Mouse (Mus musculus) MEL (cell line): ENCODE results near the gene Adam19. TPM values are rescaled to one million over a fixed set of nuclear protein-coding genes. Genes with fewer than 3 reads are reported as not detected.

Experiments
- DNase-seq: peaks from one replicate; pipeline ENCODE4 v3.0.0; 2011; ENCODE audit warnings: low read depth, low spot score
- H3K27ac ChIP-seq: 2 replicates; pipeline ENCODE4 v1.5.1; 2012; ENCODE audit warnings: low read depth, mild to moderate bottlenecking, control low read depth, low read length, moderate library complexity; ENCODE audit not compliant: control insufficient read depth
- H3K27me3 ChIP-seq, 2 experiments: fragments of 150-350 bp in 1 of 2; sonication (generic) in 1 of 2; 2 replicates each; pipeline ENCODE4 v1.6.1; 2012; ENCODE audit warnings: low read length in 2 of 2, mild to moderate bottlenecking in 2 of 2, improper control_type of control experiment in 1 of 2, moderate library complexity in 1 of 2; ENCODE audit not compliant: insufficient read depth in 2 of 2, control insufficient read depth in 1 of 2
- H3K36me3 ChIP-seq, 2 experiments: 2 replicates each; pipeline ENCODE4 v1.6.1; 2012 to 2014; ENCODE audit warnings: low read length in 2 of 2, improper control_type of control experiment in 1 of 2, inconsistent platforms in 1 of 2, mild to moderate bottlenecking in 1 of 2; ENCODE audit not compliant: insufficient read depth in 2 of 2, control insufficient read depth in 1 of 2
- H3K4me1 ChIP-seq, 2 experiments: fragments of 150-350 bp in 1 of 2; sonication (generic) in 1 of 2; 2 replicates each; pipeline ENCODE4 v1.6.1; 2012; ENCODE audit warnings: low read length in 2 of 2, improper control_type of control experiment in 1 of 2, mild to moderate bottlenecking in 1 of 2; ENCODE audit not compliant: insufficient read depth in 2 of 2, control insufficient read depth in 1 of 2
- H3K4me3 ChIP-seq, 2 experiments: fragments of 150-350 bp in 1 of 2; sonication (generic) in 1 of 2; 2 replicates each; pipeline ENCODE4 v1.5.1; 2012; ENCODE audit warnings: low read depth in 2 of 2, low read length in 2 of 2, mild to moderate bottlenecking in 2 of 2, moderate library complexity in 2 of 2, control low read depth in 1 of 2, improper control_type of control experiment in 1 of 2; ENCODE audit not compliant: control insufficient read depth in 1 of 2, insufficient read depth in 1 of 2
- H3K79me2 ChIP-seq: 2 replicates; pipeline ENCODE4 v1.6.1; 2012; ENCODE audit warnings: mild to moderate bottlenecking, low read length, moderate library complexity; ENCODE audit not compliant: control insufficient read depth, poor library complexity, insufficient read depth
- H3K9ac ChIP-seq: 2 replicates; pipeline ENCODE4 v1.6.1; 2012; ENCODE audit warnings: low read depth, mild to moderate bottlenecking, control low read depth, low read length, moderate library complexity; ENCODE audit not compliant: control insufficient read depth, poor library complexity, severe bottlenecking
- H3K9me3 ChIP-seq: fragments of 150-350 bp; sonication (generic); replicated peaks from 2 replicates; pipeline ENCODE4 v1.6.1; 2012; ENCODE audit warnings: mild to moderate bottlenecking, low read length, improper control_type of control experiment, moderate library complexity; ENCODE audit not compliant: insufficient read depth
- BHLHE40 ChIP-seq: IDR thresholded peaks from 2 replicates; pipeline ENCODE4 v1.6.1; 2012; ENCODE audit warnings: low read depth, mild to moderate bottlenecking, inconsistent platforms, low read length, improper control_type of control experiment, borderline replicate concordance
- CHD1 ChIP-seq: IDR thresholded peaks from 2 replicates; pipeline ENCODE4 v1.6.1; 2012; ENCODE audit warnings: low read depth, mild to moderate bottlenecking, inconsistent platforms, low read length, improper control_type of control experiment
- CTCF ChIP-seq, 3 experiments: IDR thresholded peaks in 2 of 3; conservative IDR thresholded peaks in 1 of 3; 2 replicates each; pipeline ENCODE4 v1.5.1; 2011 to 2012; ENCODE audit warnings: low read length in 3 of 3, low read depth in 2 of 3, mild to moderate bottlenecking in 2 of 3, improper control_type of control experiment in 1 of 3, inconsistent platforms in 1 of 3, mixed read lengths in 1 of 3, moderate library complexity in 1 of 3; ENCODE audit not compliant: control insufficient read depth in 1 of 3, insufficient read depth in 1 of 3, poor library complexity in 1 of 3, severe bottlenecking in 1 of 3
- E2F4 ChIP-seq: IDR thresholded peaks from 2 replicates; pipeline ENCODE4 v1.6.1; 2011; ENCODE audit warnings: low read depth, low read length, improper control_type of control experiment, borderline replicate concordance
- EP300 ChIP-seq, 2 experiments: IDR thresholded peaks; 2 replicates each; pipeline ENCODE4 v1.6.1; 2011; ENCODE audit warnings: improper control_type of control experiment in 2 of 2, low read length in 2 of 2, low read depth in 1 of 2, mild to moderate bottlenecking in 1 of 2
- ETS1 ChIP-seq: IDR thresholded peaks from 2 replicates; pipeline ENCODE4 v1.6.1; 2012; ENCODE audit warnings: low read depth, mild to moderate bottlenecking, inconsistent platforms, low read length, improper control_type of control experiment, moderate library complexity
- GABPA ChIP-seq: IDR thresholded peaks from 2 replicates; pipeline ENCODE4 v1.6.1; 2012; ENCODE audit warnings: low read depth, mild to moderate bottlenecking, inconsistent platforms, low read length, improper control_type of control experiment, moderate library complexity
- GATA1 ChIP-seq: IDR thresholded peaks from 2 replicates; pipeline ENCODE4 v1.6.1; 2011; ENCODE audit warnings: low read depth, low read length, improper control_type of control experiment
- HCFC1 ChIP-seq: IDR thresholded peaks from 2 replicates; pipeline ENCODE4 v1.6.1; 2012; ENCODE audit warnings: low read depth, mild to moderate bottlenecking, inconsistent platforms, low read length, improper control_type of control experiment, moderate library complexity
- JUND ChIP-seq: IDR thresholded peaks from 2 replicates; pipeline ENCODE4 v1.6.1; 2011; ENCODE audit warnings: low read depth, mild to moderate bottlenecking, improper control_type of control experiment, low read length
- KAT2A ChIP-seq: conservative IDR thresholded peaks from 2 replicates; pipeline ENCODE4 v1.6.1; 2012; ENCODE audit warnings: low read depth, low read length, improper control_type of control experiment, inconsistent platforms
- MAFK ChIP-seq: IDR thresholded peaks from 2 replicates; pipeline ENCODE4 v1.6.1; 2011; ENCODE audit warnings: low read depth, mild to moderate bottlenecking, low read length, improper control_type of control experiment, borderline replicate concordance
- MAZ ChIP-seq: IDR thresholded peaks from 2 replicates; pipeline ENCODE4 v1.6.1; 2012; ENCODE audit warnings: low read depth, mild to moderate bottlenecking, inconsistent platforms, low read length, improper control_type of control experiment
- MYB ChIP-seq: IDR thresholded peaks from 2 replicates; pipeline ENCODE4 v1.6.1; 2011; ENCODE audit warnings: mild to moderate bottlenecking, low read depth, low read length, improper control_type of control experiment
- MYC ChIP-seq: IDR thresholded peaks from 2 replicates; pipeline ENCODE4 v1.6.1; 2011; ENCODE audit warnings: low read depth, mild to moderate bottlenecking, low read length, improper control_type of control experiment, moderate library complexity
- NELFE ChIP-seq: IDR thresholded peaks from 2 replicates; pipeline ENCODE4 v1.6.1; 2011; ENCODE audit warnings: low read depth, low read length, improper control_type of control experiment
- NRF1 ChIP-seq: IDR thresholded peaks from 2 replicates; pipeline ENCODE4 v1.6.1; 2014; ENCODE audit warnings: low read depth, mild to moderate bottlenecking, inconsistent platforms, low read length, improper control_type of control experiment, moderate library complexity; ENCODE audit not compliant: poor library complexity, insufficient read depth, severe bottlenecking
- POLR2A ChIP-seq, 2 experiments: IDR thresholded peaks; 2 replicates each; pipeline ENCODE4 v1.6.1; 2011 to 2012; ENCODE audit warnings: low read length in 2 of 2, mild to moderate bottlenecking in 2 of 2, control low read depth in 1 of 2, improper control_type of control experiment in 1 of 2, low read depth in 1 of 2, moderate library complexity in 1 of 2; ENCODE audit not compliant: control insufficient read depth in 1 of 2, insufficient read depth in 1 of 2, poor library complexity in 1 of 2
- POLR2AphosphoS2 ChIP-seq: IDR thresholded peaks from 2 replicates; pipeline ENCODE4 v1.6.1; 2011; ENCODE audit warnings: low read length, improper control_type of control experiment
- POLR2AphosphoS5 ChIP-seq: IDR thresholded peaks from 2 replicates; pipeline ENCODE4 v1.6.1; 2012; ENCODE audit warnings: low read depth, borderline replicate concordance, mild to moderate bottlenecking, inconsistent platforms, low read length, moderate library complexity, mixed read lengths
- SIN3A ChIP-seq: IDR thresholded peaks from 2 replicates; pipeline ENCODE4 v1.6.1; 2012; ENCODE audit warnings: low read length, improper control_type of control experiment, inconsistent platforms
- SMC3 ChIP-seq: IDR thresholded peaks from 2 replicates; pipeline ENCODE4 v1.6.1; 2011; ENCODE audit warnings: low read depth, low read length, improper control_type of control experiment
- TAL1 ChIP-seq: IDR thresholded peaks from 2 replicates; pipeline ENCODE4 v1.6.1; 2012; ENCODE audit warnings: mild to moderate bottlenecking, inconsistent platforms, low read length, moderate library complexity, mixed read lengths
- TCF12 ChIP-seq: IDR thresholded peaks from 2 replicates; pipeline ENCODE4 v1.6.1; 2014; ENCODE audit warnings: low read depth, mild to moderate bottlenecking, inconsistent platforms, low read length, improper control_type of control experiment, moderate library complexity
- USF1 ChIP-seq: IDR thresholded peaks from 2 replicates; pipeline ENCODE4 v1.6.1; 2014; ENCODE audit warnings: low read depth, mild to moderate bottlenecking, inconsistent platforms, low read length, improper control_type of control experiment, moderate library complexity
- polyA plus RNA-seq, 2 experiments: library from polyadenylated mRNA; stranded (reverse) in 1 of 2; unstranded in 1 of 2; fragments of >175 nt in 1 of 2; fragments of >200 nt in 1 of 2; gene quantifications; 2 replicates each; pipeline versions ENCODE4 v1.2.1 to v1.2.4; 2012; ENCODE audit warnings: low replicate concordance in 2 of 2, low read depth in 1 of 2; ENCODE audit not compliant: insufficient read length in 2 of 2, insufficient read depth in 1 of 2, missing spikeins in 1 of 2
- total RNA-seq: library from RNA; depleted of rRNA; stranded (reverse); fragments of 300-350 nt; gene quantifications from 2 replicates; pipeline ENCODE4 v1.2.3, GENCODE M21; 2012

Gene Adam19
- total and polyA plus RNA-seq, 3 experiments = 0.12 to 0.19 TPM; not detected in 1

DNA sequence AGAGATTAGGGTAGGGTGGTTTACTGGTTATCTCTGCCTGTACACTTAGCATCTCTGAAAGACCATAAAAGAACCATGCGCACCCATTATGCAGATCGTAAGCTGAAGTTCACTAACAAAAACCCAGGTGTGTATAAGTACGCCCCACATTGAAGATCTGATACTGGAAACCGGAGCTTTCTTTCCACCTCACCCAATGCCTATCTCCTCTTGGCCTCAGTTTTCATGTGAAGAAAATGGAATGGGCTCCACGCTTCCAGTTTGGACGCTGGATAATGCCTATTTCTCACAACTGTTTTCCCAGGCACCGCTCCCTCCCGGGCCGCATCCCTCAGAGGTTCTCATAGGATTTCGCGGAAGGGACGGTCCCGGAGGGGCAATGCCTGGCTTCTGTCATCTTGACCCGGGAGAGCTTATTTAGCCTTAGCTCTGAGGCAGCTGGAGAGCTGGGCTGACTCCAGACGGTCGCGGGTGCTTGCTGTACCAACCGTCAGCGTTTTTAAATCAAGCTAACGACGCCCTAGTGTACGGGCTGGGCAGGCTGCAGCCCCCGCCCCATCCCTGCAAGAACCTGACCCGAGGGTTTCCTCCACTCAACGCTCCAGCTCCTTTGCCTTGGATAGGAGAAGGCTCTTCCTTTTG, 1.1 kb downstream of the Adam19 start:
- H3K4me3 ChIP-seq = no peak overlapping the region
- no peak for DNase-seq

DNA sequence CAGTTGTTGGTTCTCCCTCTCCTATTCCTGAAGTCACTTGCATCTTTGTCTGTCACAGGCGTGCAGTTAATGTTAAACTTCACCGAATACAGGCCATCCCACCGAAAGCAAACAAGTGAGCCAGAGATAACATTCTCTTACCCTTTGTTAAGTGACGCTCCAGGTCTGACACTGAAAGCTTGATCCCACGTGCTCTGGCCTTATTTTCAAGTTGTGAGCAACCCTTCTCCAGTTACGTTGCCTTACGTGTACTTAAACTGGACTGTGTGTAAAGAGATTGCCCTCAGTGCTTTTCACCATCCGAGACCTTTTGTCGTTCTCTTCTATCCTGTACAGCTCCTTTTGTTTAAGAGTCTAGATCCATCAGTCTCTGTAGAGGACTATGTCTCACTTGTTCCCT, 2.2 kb downstream of the Adam19 start:
- Histone ChIP-seq H3K9me3 (no peaks in the 10 kb centered on the region), H3K4me3 (no peak overlapping the region), H3K36me3 (peaks cover 0 to 5% of the 10 kb centered on the region in 2 experiments; a peak in 1 of 4 replicates), H3K27ac (no peak overlapping the region), H3K79me2 (no peaks in the 10 kb centered on the region), H3K4me1 (peaks cover 3 to 4% of the 10 kb centered on the region in 2 experiments; a peak in 3 of 4 replicates), H3K27me3 (no peaks in the 10 kb centered on the region), H3K9ac (no peak overlapping the region)
- TF ChIP-seq ETS1 (no peak), POLR2AphosphoS5 (no peak), CHD1 (no peak), HCFC1 (no peak), EP300 (IDR thresholded peaks at IDR 0.05; ENCODE audit: low read depth in 1 of 2, low read length in 2 of 2) (no peak), GABPA (no peak), JUND (no peak)
- no peak for DNase-seq

More for the DNA sequence above, 1.1 kb downstream of the Adam19 start:
- Histone ChIP-seq H3K27ac (no peak overlapping the region), H3K36me3 (peaks cover 0 to under 1% of the 10 kb centered on the region in 2 experiments; a peak in 1 of 4 replicates), H3K79me2 (no peaks in the 10 kb centered on the region), H3K9ac (no peak overlapping the region), H3K27me3 (no peaks in the 10 kb centered on the region), H3K9me3 (no peaks in the 10 kb centered on the region), H3K4me1 (0 out of 4 replicates have a peak, but pooled peaks cover 0 to 3% of the 10 kb centered on the region in 2 experiments)
- TF ChIP-seq KAT2A = no peak
- no peak for TF ChIP-seq USF1
- no peak for TF ChIP-seq POLR2A (IDR thresholded peaks at IDR 0.05; ENCODE audit: control insufficient read depth in 1 of 2, insufficient read depth in 1 of 2, low read depth in 1 of 2, low read length in 2 of 2, poor library complexity in 1 of 2)
- no peak for TF ChIP-seq POLR2AphosphoS2
- no peak for TF ChIP-seq MAFK
- TF ChIP-seq BHLHE40 = no peak
- TF ChIP-seq E2F4 = no peak
- TF ChIP-seq NRF1 = no peak
- no peak for TF ChIP-seq GATA1
- no peak for TF ChIP-seq SMC3
- TF ChIP-seq NELFE = no peak
- no peak for TF ChIP-seq MAZ
- TF ChIP-seq TAL1 = no peak
- no peak for TF ChIP-seq CTCF (IDR thresholded peaks at IDR 0.05 in 2 of 3, conservative IDR thresholded peaks at IDR 0.05 in 1 of 3; ENCODE audit: control insufficient read depth in 1 of 3, insufficient read depth in 1 of 3, low read depth in 2 of 3, low read length in 3 of 3, poor library complexity in 1 of 3, severe bottlenecking in 1 of 3)
- TF ChIP-seq TCF12 = no peak
- no peak for TF ChIP-seq SIN3A
- TF ChIP-seq MYC = no peak
- TF ChIP-seq MYB = no peak
